Mouse (Mus musculus) hematopoietic stem cell, adult 5-6 weeks (primary cell): ENCODE results near the gene Fam219b. TPM values are rescaled to one million over a fixed set of nuclear protein-coding genes. Genes with fewer than 3 reads are reported as not detected.

Source experiments
- ATAC-seq, 2 experiments: fragments of 125-278 bp in 1 of 2; replicated peaks in 1 of 2; 2 replicates each; pipeline ENCODE4 v1.8.0; 2016 to 2017; ENCODE audit warnings: inconsistent platforms in 2 of 2, mild to moderate bottlenecking in 2 of 2, moderate number of reproducible peaks in 2 of 2, low read depth in 1 of 2, moderate TSS enrichment in 1 of 2; ENCODE audit not compliant: low FRiP score in 2 of 2, poor library complexity in 2 of 2, severe bottlenecking in 2 of 2, insufficient read depth in 1 of 2, low TSS enrichment in 1 of 2
- total RNA-seq: library from RNA; stranded (forward); fragments of 172-1452, 232-1000 nt; gene quantifications from 2 replicates; pipeline ENCODE4 v1.2.3, GENCODE M21; 2017

Gene Fam219b
- total RNA-seq, result 16.7 and 18.6 TPM in 2 replicates

DNA sequence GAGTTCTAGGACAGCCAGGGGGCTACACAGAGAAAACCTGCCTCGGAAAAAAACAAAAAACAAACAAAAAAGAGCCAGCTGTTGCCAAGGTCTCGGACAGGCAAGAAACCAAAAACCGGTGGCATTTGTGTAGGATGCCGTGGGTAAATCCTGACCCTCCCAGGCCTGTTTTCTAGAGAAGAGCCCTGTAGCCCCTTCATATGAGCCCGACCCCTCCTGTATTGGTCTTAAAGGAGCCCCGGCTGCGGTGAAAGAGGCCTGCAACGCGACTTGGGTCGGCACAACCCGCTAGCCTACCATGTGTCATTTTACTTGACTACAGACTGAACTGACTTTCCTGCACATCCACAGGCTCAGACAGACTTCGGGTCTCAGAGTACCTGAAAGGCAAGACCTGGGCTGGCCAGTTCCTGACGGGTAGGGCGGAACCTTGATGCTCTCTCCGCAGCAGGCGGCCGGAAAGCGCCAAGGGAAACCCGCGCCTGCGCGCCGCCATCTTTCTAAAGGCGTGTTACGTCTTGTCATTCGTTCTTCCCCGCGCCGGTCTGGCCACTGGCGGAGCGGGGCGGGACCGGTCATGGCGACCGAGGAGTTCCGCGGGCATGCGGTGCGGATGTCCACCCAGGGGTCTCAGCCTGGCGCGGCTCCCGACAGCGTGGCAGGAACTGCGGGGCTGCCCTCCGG, at the start of gene Fam219b:
Gene Fam219b (plus strand): TSS at position 485 of the 684 bp plus-strand sequence.
- ATAC-seq, result peak; percentile 81 to 92

GRCm38 (mm10) chr9:57487807-57488206, 49.5 kb upstream of the Fam219b start:
- peak in 1 of 2 experiments; percentile 17; a peak in 1 of 4 replicates for ATAC-seq

DNA sequence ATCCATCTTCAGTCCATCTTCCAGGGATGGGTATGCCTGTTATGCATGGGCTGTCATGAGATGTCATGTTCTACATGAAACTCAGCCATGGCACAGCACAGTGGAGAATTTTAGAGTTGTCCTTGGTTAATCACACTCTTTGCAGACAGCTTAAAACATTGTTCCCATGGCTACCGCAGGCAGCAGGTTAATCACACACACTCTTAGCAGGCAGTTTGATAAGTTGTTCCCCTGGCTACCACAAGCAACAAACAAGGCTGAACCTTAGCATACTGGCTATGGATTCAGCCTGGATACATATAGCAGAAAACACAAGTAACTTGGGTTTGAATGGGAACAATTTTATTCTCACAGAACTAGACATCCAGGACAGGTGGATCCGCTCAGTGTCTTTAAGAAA, 43.8 kb upstream of the Fam219b start:
- ATAC-seq, result no peak

GRCm38 (mm10) chr9:57494970-57495369, 42.4 kb upstream of the Fam219b start:
- ATAC-seq, result no peak

GRCm38 (mm10) chr9:57497236-57497635, 40.1 kb upstream of the Fam219b start:
- ATAC-seq, result no peak

DNA sequence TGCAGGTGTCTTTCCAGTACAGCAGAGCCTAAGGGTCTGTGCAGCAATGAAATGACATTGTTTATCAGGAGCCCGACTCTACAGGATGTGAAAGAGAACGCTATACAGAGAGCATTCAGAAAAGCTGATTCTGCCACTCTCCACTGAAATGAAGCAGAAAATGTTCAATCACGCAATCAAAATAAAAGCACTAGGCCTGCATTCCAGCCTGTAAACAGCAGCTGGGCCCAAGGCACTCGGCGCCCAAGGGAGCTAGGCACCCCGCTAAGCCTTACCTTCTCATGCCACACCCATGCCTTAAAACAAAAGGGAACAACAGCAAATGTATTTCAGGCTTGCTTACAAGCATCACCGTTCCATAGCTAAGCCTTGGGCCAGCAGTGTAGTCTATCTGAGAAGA, 38.8 kb upstream of the Fam219b start:
- no peak for ATAC-seq

GRCm38 (mm10) chr9:57501452-57501851, 35.9 kb upstream of the Fam219b start:
- ATAC-seq, result no peak

GRCm38 (mm10) chr9:57501861-57502260, 35.5 kb upstream of the Fam219b start:
- no peak for ATAC-seq

GRCm38 (mm10) chr9:57502911-57503621, 34.3 kb upstream of the Fam219b start:
- no peak for ATAC-seq

DNA sequence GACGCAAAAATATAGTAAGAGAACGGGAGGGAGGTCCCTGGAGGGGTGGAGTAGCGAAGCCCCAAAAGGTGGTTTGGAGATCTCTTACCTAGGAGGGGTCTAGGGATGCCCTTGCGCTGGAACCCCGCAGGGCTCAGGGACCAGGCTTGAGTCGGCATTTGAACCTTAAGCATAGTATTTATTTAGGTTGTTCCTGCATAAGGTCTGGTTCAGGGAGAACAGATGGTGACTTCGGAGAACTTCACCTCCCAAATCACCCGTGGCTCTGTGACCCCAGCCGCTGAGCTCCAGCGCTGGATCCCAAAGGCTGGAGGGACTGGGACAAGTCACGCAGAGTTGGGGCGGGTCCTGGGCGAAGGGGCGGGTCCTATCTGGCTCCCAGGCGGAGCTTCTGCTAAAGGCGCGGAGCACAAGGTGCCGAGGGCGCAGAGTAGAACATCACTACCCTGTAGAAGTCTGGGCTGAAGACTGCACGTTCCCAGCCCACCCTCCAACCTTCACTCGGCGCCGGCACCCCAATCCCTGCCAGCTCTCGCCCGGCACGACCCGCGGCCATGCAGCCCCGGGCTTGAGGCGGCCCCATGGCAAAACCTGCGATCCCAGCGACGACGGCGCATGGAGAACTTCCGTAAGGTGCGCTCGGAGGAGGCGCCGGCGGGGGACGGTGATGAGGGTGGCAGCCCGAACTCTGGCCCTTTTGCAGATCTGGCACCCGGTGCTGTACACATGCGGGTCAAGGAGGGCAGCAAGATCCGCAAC, 33.5 kb upstream of the Fam219b start, which contains the start of gene Rpp25:
Gene Rpp25 (plus strand): TSS at position 405 of the 759 bp plus-strand sequence.
- ATAC-seq, result 0 out of 4 replicates have a peak, but pooled peaks of 1 of the 2 experiments have one; percentile 13

- peak; percentile 4 to 64; a peak in 2 of 4 replicates for ATAC-seq
Observed at GRCm38 (mm10) chr9:57504381-57504700, 33.0 kb upstream of the Fam219b start.

GRCm38 (mm10) chr9:57504891-57505290, 32.4 kb upstream of the Fam219b start:
- no peak for ATAC-seq

DNA sequence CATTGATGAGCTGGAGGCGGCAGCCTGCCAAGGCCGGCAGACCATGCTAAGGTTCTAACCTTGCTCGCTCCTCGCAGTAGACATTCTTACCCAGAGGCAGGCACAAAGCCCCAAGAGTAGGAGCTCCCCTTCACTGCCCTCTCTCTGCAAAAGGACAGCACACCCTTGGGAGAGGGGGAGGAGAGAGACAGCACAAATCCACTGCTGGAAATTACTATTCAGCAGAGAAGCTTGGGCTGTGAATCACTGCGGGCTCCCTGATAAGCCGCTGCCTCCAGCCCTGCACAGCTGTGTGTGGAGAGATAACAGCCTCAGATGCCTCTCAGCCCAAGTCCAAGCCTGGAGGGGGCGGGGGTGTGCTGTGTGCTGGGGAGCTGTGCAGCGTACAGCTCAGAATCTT, 31.6 kb upstream of the Fam219b start:
- peak; percentile 52 to 58; a peak in 3 of 4 replicates for ATAC-seq

GRCm38 (mm10) chr9:57510577-57510976, 26.8 kb upstream of the Fam219b start:
- peak in 1 of 2 experiments; percentile 32; a peak in 1 of 4 replicates for ATAC-seq

- peak; percentile 39 to 51; a peak in 1 of 4 replicates for ATAC-seq
Observed at GRCm38 (mm10) chr9:57517113-57517512, 20.2 kb upstream of the Fam219b start.

DNA sequence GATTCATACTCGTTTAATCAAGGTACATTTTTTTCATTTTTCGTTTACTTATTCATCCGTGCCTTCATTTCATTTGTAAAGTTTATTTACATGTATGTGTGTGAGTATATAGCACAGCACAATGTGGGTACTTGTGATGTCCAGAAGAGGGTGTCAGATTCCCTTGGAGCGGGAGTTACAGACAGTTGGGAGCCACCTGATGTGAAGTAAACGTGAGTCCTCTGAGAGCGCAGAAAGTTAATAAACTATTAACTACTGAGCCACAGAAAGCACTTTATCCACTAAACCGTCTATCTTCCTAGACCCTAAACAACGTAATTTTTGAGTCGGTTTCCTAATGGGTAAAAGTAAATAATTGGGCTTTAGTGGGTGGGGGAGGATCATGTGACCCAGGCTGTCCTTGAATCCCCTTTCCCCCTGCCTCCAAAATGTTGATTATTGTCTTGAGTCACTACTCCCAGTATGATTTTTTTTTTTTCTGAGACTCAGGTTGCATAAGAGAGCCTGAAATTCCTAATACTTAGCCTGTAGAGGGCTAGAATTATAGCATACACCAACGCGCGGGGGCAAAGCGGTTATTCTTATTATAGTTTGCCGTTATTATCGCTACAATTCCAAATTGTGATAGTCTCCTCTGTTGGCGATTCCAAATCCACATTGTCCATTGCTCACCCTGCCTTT, 16.8 kb upstream of the Fam219b start:
- ATAC-seq, result peak in 1 of 2 experiments; percentile 3; a peak in 1 of 4 replicates
